ENCODE assay signal across 19 mouse cellular contexts in genomic region chr11:77875269-77875668, GRCm38 (mm10). TPM values are rescaled to one million over a fixed set of nuclear protein-coding genes. Genes with fewer than 3 reads are reported as not detected.
DNase-seq lines count a peak whose midpoint lies in the region; ATAC-seq and TF ChIP-seq lines count a peak whose summit lies in the region.
"Had no signal": no experiment of that assay in that cellular context is flagged by ENCODE, and none has a peak within 500 bp of the region (broad histone marks: within the 10 kb centered on the region; RNA-seq: fewer than 3 reads in every experiment).

No protein-coding gene starts in this region.

- H3K4me2 ChIP-seq in midbrain, postnatal 0 days (ENCODE audit: low read depth, low read length, poor library complexity, severe bottlenecking): no peak overlapping the region
- H3K4me2 ChIP-seq in forebrain, embryonic 13.5 days: no peak overlapping the region
- no peak overlapping the region for H3K4me2 ChIP-seq in hindbrain, embryonic 15.5 days
- no peak overlapping the region for H3K4me2 ChIP-seq in neural tube, embryonic 15.5 days
- H3K4me2 ChIP-seq: lung, embryonic 14.5 days had no signal

- no peaks in the 10 kb centered on the region for H3K36me3 ChIP-seq in midbrain, embryonic 10.5 days
- H3K36me3 ChIP-seq in midbrain, postnatal 0 days (ENCODE audit: insufficient read depth, low read length): no peaks in the 10 kb centered on the region
- H3K36me3 ChIP-seq in forebrain, embryonic 13.5 days (ENCODE audit: poor library complexity, severe bottlenecking): no peaks in the 10 kb centered on the region
- no peaks in the 10 kb centered on the region for H3K36me3 ChIP-seq in hindbrain, embryonic 15.5 days
- no peaks in the 10 kb centered on the region for H3K36me3 ChIP-seq in neural tube, embryonic 15.5 days
- H3K36me3 ChIP-seq: heart, embryonic 15.5 days had no signal

- ATAC-seq in midbrain, postnatal 0 days (ENCODE audit: low FRiP score): no peak
- ATAC-seq in forebrain, embryonic 13.5 days: peak; percentile 74
- ATAC-seq in hindbrain, embryonic 15.5 days (ENCODE audit: low FRiP score, low read depth): 0 out of 2 replicates have a peak, but pooled peaks have one; percentile 9
- no peak for ATAC-seq in neural tube, embryonic 15.5 days (ENCODE audit: low FRiP score)

- H3K4me3 ChIP-seq in midbrain, embryonic 10.5 days: no peak overlapping the region
- H3K4me3 ChIP-seq in midbrain, postnatal 0 days (ENCODE audit: low read depth, low read length): no peak overlapping the region
- H3K4me3 ChIP-seq in forebrain, embryonic 13.5 days: no peak overlapping the region
- no peak overlapping the region for H3K4me3 ChIP-seq in hindbrain, embryonic 15.5 days
- no peak overlapping the region for H3K4me3 ChIP-seq in neural tube, embryonic 15.5 days (replicated peaks)
- H3K4me3 ChIP-seq: erythroblast, embryonic 14.5 days had no signal

- WGBS in midbrain, embryonic 10.5 days: 55% methylated on average over 5 of the region's 5 CpGs
- WGBS in midbrain, postnatal 0 days: 30% methylated on average over 5 of the region's 5 CpGs
- 19% methylated on average over 5 of the region's 5 CpGs for WGBS in forebrain, embryonic 13.5 days
- WGBS in hindbrain, embryonic 15.5 days: 21% methylated on average over 5 of the region's 5 CpGs
- WGBS in neural tube, embryonic 15.5 days: 20% methylated on average over 5 of the region's 5 CpGs

- peaks cover 53% of the 10 kb centered on the region for H3K4me1 ChIP-seq in midbrain, embryonic 10.5 days
- H3K4me1 ChIP-seq in midbrain, postnatal 0 days (ENCODE audit: insufficient read depth, low read length): peaks cover 23% of the 10 kb centered on the region
- peaks cover 74% of the 10 kb centered on the region for H3K4me1 ChIP-seq in forebrain, embryonic 13.5 days
- H3K4me1 ChIP-seq in hindbrain, embryonic 15.5 days (replicated peaks): peaks cover 53% of the 10 kb centered on the region
- H3K4me1 ChIP-seq in neural tube, embryonic 15.5 days: peaks cover 61% of the 10 kb centered on the region

- no peak for TF ChIP-seq CTCF in midbrain, postnatal 0 days (IDR thresholded peaks at IDR 0.05)

- no peak for DNase-seq in midbrain, embryonic 10.5 days (ENCODE audit: low spot score)
- DNase-seq in midbrain, postnatal 0 days (ENCODE audit: low spot score): no peak
- no peak for DNase-seq in left cerebral cortex, adult 9 months (ENCODE audit: low spot score in 2 of 2)
- DNase-seq in cerebellum, postnatal 10 days: no peak
- DNase-seq in kidney, adult 8-10 months: no peak
- DNase-seq: adrenal gland, adult 2 months; cerebellum, adult 9-10 months; embryo, embryonic 11 days; kidney, postnatal 4 days; liver; lung, embryonic 14.5 days; right cerebral cortex, adult 18-20 months had no signal

- H3K27ac ChIP-seq in midbrain, embryonic 10.5 days (replicated peaks): peak overlapping the region; percentile 49; the same call in 1 of the 2 replicates
- no peak overlapping the region for H3K27ac ChIP-seq in midbrain, postnatal 0 days (ENCODE audit: low read depth, low read length)
- H3K27ac ChIP-seq in forebrain, embryonic 13.5 days: peak overlapping the region; percentile 85
- 0 out of 2 replicates have a peak overlapping the region, but pooled peaks have one; percentile 7 for H3K27ac ChIP-seq in hindbrain, embryonic 15.5 days (replicated peaks)
- peak overlapping the region; percentile 6; the same call in 1 of the 2 replicates for H3K27ac ChIP-seq in neural tube, embryonic 15.5 days (replicated peaks)

- H3K9me3 ChIP-seq in midbrain, embryonic 10.5 days (replicated peaks): no peaks in the 10 kb centered on the region
- no peaks in the 10 kb centered on the region for H3K9me3 ChIP-seq in midbrain, postnatal 0 days (ENCODE audit: low read length)
- no peaks in the 10 kb centered on the region for H3K9me3 ChIP-seq in forebrain, embryonic 13.5 days (replicated peaks)
- H3K9me3 ChIP-seq in hindbrain, embryonic 15.5 days: no peaks in the 10 kb centered on the region
- H3K9me3 ChIP-seq in neural tube, embryonic 15.5 days (replicated peaks): no peaks in the 10 kb centered on the region
- H3K9me3 ChIP-seq: heart, embryonic 15.5 days had no signal

- no peak overlapping the region for H3K9ac ChIP-seq in midbrain, postnatal 0 days (replicated peaks; ENCODE audit: low read length, poor library complexity, severe bottlenecking)
- H3K9ac ChIP-seq in forebrain, embryonic 13.5 days: no peak overlapping the region
- H3K9ac ChIP-seq in hindbrain, embryonic 15.5 days: no peak overlapping the region
- no peak overlapping the region for H3K9ac ChIP-seq in neural tube, embryonic 15.5 days (replicated peaks)
- H3K9ac ChIP-seq: heart, embryonic 15.5 days; lung, embryonic 14.5 days had no signal

- H3K27me3 ChIP-seq in midbrain, embryonic 10.5 days (ENCODE audit: low read depth, poor library complexity, severe bottlenecking): peaks cover 70% of the 10 kb centered on the region
- H3K27me3 ChIP-seq in midbrain, postnatal 0 days (ENCODE audit: insufficient read depth, low read length): no peaks in the 10 kb centered on the region
- H3K27me3 ChIP-seq in forebrain, embryonic 13.5 days: peaks cover 6% of the 10 kb centered on the region; the same call in 1 of the 2 replicates
- no peaks in the 10 kb centered on the region for H3K27me3 ChIP-seq in hindbrain, embryonic 15.5 days
- no peaks in the 10 kb centered on the region for H3K27me3 ChIP-seq in neural tube, embryonic 15.5 days (replicated peaks)
- H3K27me3 ChIP-seq: heart, embryonic 15.5 days had no signal

RNA-seq across cellular contexts. Expression of gene Pipox, which starts 18.6 kb away (rescaled TPM):
- polyA plus RNA-seq in midbrain, embryonic 10.5 days (2016; fragmentation: Nextera tagmentation; extraction: Ambion mirVana): 9.0 and 16.5 TPM in 2 replicates
- 3.4 and 3.6 TPM in 2 replicates for total RNA-seq in midbrain, postnatal 0 days (2014; rRNA removed)
- polyA plus RNA-seq in midbrain, postnatal 0 days (2015; fragmentation: Nextera tagmentation; extraction: Ambion mirVana): 3.8 and 5.1 TPM in 2 replicates
- 12.7 and 15.1 TPM in 2 replicates for polyA plus RNA-seq in forebrain, embryonic 13.5 days (2015; fragmentation: Nextera tagmentation; extraction: Ambion mirVana)
- 5.1 and 5.6 TPM in 2 replicates for polyA plus RNA-seq in hindbrain, embryonic 15.5 days (2015; fragmentation: Nextera tagmentation; extraction: Ambion mirVana)
- 5.4 and 5.5 TPM in 2 replicates for polyA plus RNA-seq in neural tube, embryonic 15.5 days (2015; fragmentation: Nextera tagmentation; extraction: Ambion mirVana)
- total RNA-seq: gastrocnemius, adult 18-20 months had no signal
- polyA plus RNA-seq: erythroblast, embryonic 14.5 days had no signal

RNA-seq across cellular contexts. Expression of gene Sez6, which starts 55.3 kb away (rescaled TPM):
- 3.5 and 7.1 TPM in 2 replicates for polyA plus RNA-seq in midbrain, embryonic 10.5 days (2016; fragmentation: Nextera tagmentation; extraction: Ambion mirVana)
- 160 and 173 TPM in 2 replicates for total RNA-seq in midbrain, postnatal 0 days (2014; rRNA removed)
- polyA plus RNA-seq in midbrain, postnatal 0 days (2015; fragmentation: Nextera tagmentation; extraction: Ambion mirVana): 121 and 125 TPM in 2 replicates
- polyA plus RNA-seq in forebrain, embryonic 13.5 days (2015; fragmentation: Nextera tagmentation; extraction: Ambion mirVana): 141 and 165 TPM in 2 replicates
- polyA plus RNA-seq in hindbrain, embryonic 15.5 days (2015; fragmentation: Nextera tagmentation; extraction: Ambion mirVana): 123 and 151 TPM in 2 replicates
- 101 and 123 TPM in 2 replicates for polyA plus RNA-seq in neural tube, embryonic 15.5 days (2015; fragmentation: Nextera tagmentation; extraction: Ambion mirVana)
- total RNA-seq: megakaryocyte progenitor cell, adult 5-6 weeks had no signal
- polyA plus RNA-seq: erythroblast, embryonic 14.5 days had no signal

Comparison
In these comparisons a context has a peak if more than half of its experiments do, and no peak if none do; other contexts are left out.
1. RNA of gene Sez6, which starts 55.3 kb away (polyA plus RNA-seq): 141 to 165 TPM in forebrain, embryonic 13.5 days, 123 to 151 TPM in hindbrain, embryonic 15.5 days, 101 to 123 TPM in neural tube, embryonic 15.5 days and 121 to 125 TPM in midbrain, postnatal 0 days; 3.5 to 7.1 TPM in midbrain, embryonic 10.5 days; every median in the first group is over 10 times any median in the second.
2. ATAC-seq: peak in forebrain, embryonic 13.5 days (single experiment) and hindbrain, embryonic 15.5 days (single experiment); none in midbrain, postnatal 0 days (single experiment) and neural tube, embryonic 15.5 days (single experiment).